Mouse (Mus musculus) ES-E14 (cell line): ENCODE data around the gene Tent4a.

ENCODE experiments used
- CHD2 ChIP-seq: IDR thresholded peaks from 2 replicates; pipeline ENCODE4 v1.6.1; 2014; ENCODE audit warnings: mild to moderate bottlenecking, low read depth, low read length, inconsistent platforms
- HCFC1 ChIP-seq: IDR thresholded peaks from 2 replicates; pipeline ENCODE4 v1.6.1; 2012; ENCODE audit warnings: low read length, inconsistent platforms, borderline replicate concordance; ENCODE audit not compliant: insufficient read depth
- MAFK ChIP-seq: IDR thresholded peaks from 2 replicates; pipeline ENCODE4 v1.6.1; 2014; ENCODE audit warnings: mild to moderate bottlenecking, low read depth, low read length, inconsistent platforms; ENCODE audit not compliant: insufficient read depth
- ZC3H11A ChIP-seq: IDR thresholded peaks from 2 replicates; pipeline ENCODE4 v1.6.1; 2012; ENCODE audit warnings: low read depth, mild to moderate bottlenecking, inconsistent platforms, low read length, borderline replicate concordance
- ZNF384 ChIP-seq: IDR thresholded peaks from 2 replicates; pipeline ENCODE4 v1.6.1; 2012; ENCODE audit warnings: low read depth, low read length, inconsistent platforms

- TF ChIP-seq CHD2 (no peak), ZNF384 (no peak), ZC3H11A (no peak), MAFK (no peak), HCFC1 (no peak)
Observed at GRCm38 (mm10) chr13:69479906-69480305, 54.5 kb downstream of the Tent4a start.
